Mouse (Mus musculus) liver, postnatal 0 days (tissue): ENCODE measurements around the gene 4931406P16Rik.

Source experiments
- CTCF ChIP-seq: sonication (generic); IDR thresholded peaks from 2 replicates; pipeline ENCODE4 v1.5.1; 2016; ENCODE audit warnings: antibody characterized with exemption, low read depth
- EP300 ChIP-seq: IDR thresholded peaks from 2 replicates; pipeline ENCODE4 v1.6.1; 2016; ENCODE audit warnings: antibody characterized with exemption, low read depth, mild to moderate bottlenecking

DNA sequence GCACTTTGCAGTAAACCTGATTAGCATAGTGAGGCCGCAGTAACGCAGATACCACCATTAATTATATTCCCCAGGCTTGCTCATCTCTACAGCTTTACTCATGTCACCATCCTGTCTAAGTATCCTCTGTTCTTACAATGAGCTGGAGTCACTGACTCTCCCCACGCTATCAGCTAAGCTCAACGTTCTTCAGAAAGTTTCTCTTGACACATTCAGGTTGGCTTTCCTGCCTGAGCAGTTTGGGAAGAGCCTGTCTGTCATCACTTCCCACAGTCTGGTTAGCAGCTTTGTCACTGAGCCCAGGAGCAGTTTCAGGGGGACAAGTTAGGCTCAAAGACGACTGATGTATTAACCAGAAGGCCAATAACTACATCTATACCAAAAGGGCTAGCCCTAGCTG, 4.8 kb downstream of the 4931406P16Rik start:
- TF ChIP-seq CTCF (no peak), EP300 (no peak)
